Mouse (Mus musculus) cortical plate, adult 2 months (tissue): ENCODE results near the gene Mtcl1.

Experiments
- CTCF ChIP-seq: fragments of 200-500 bp; IDR thresholded peaks from 2 replicates; pipeline ENCODE4 v1.5.1; 2011; ENCODE audit warnings: mild to moderate bottlenecking, control low read depth, low read length; ENCODE audit not compliant: insufficient read depth; ENCODE audit errors: extremely low read depth
- POLR2A ChIP-seq: fragments of 200-500 bp; IDR thresholded peaks from 2 replicates; pipeline ENCODE4 v1.6.1; 2011; ENCODE audit warnings: mild to moderate bottlenecking, low read length, control low read depth; ENCODE audit not compliant: insufficient read depth; ENCODE audit errors: extremely low read depth

GRCm38 (mm10) chr17:66341670-66342069 is 107.9 kb downstream of the Mtcl1 start:
- TF ChIP-seq POLR2A (no peak), CTCF (no peak)
